Mouse (Mus musculus): ENCODE data around the gene Rars.
"Not testable (repeated sequence)": the region's sequence is repeated elsewhere in the genome, so short reads cannot be mapped to it uniquely, and the experiment has no call there.

Rars gene

GRCm38 (mm10) chr11:35834022-35834760 is at the start of gene Rars:
TSS of gene Rars (minus strand) at chr11:35834506.
- peak; percentile 96 for DNase-seq (ENCODE audit: low read depth, low spot score)

GRCm38 (mm10) chr11:35882777-35883176 is 48.5 kb upstream of the Rars start:
- DNase-seq (ENCODE audit: low read depth, low spot score), result no peak

- DNase-seq (ENCODE audit: low read depth, low spot score), result no peak
These were observed 44.2 kb upstream of the Rars start for GRCm38 (mm10) chr11:35878559-35878897.

- DNase-seq (ENCODE audit: low read depth, low spot score), result no peak
These were observed 43.6 kb upstream of the Rars start for GRCm38 (mm10) chr11:35877651-35878558.

- no peak for DNase-seq (ENCODE audit: low read depth, low spot score)
These were observed 39.4 kb upstream of the Rars start for GRCm38 (mm10) chr11:35873624-35874244.

- DNase-seq (ENCODE audit: low read depth, low spot score), result no peak
These were observed 36.7 kb upstream of the Rars start for GRCm38 (mm10) chr11:35870961-35871360.

GRCm38 (mm10) chr11:35866140-35866539 is 31.8 kb upstream of the Rars start:
- DNase-seq (ENCODE audit: low read depth, low spot score), result no peak

- DNase-seq (ENCODE audit: low read depth, low spot score), result no peak
These were observed 30.8 kb upstream of the Rars start for GRCm38 (mm10) chr11:35864981-35865604.

- DNase-seq (ENCODE audit: low read depth, low spot score), result no peak
These were observed 29.3 kb upstream of the Rars start for GRCm38 (mm10) chr11:35863653-35864052.

- no peak for DNase-seq (ENCODE audit: low read depth, low spot score)
These were observed 23.2 kb upstream of the Rars start for GRCm38 (mm10) chr11:35857395-35858067.

GRCm38 (mm10) chr11:35856359-35857040 is 22.2 kb upstream of the Rars start:
- no peak for DNase-seq (ENCODE audit: low read depth, low spot score)

GRCm38 (mm10) chr11:35855567-35855966 is 21.3 kb upstream of the Rars start:
- DNase-seq (ENCODE audit: low read depth, low spot score), result no peak

GRCm38 (mm10) chr11:35854941-35855340 is 20.6 kb upstream of the Rars start:
- DNase-seq (ENCODE audit: low read depth, low spot score), result no peak

- no peak for DNase-seq (ENCODE audit: low read depth, low spot score)
These were observed 19.3 kb upstream of the Rars start for GRCm38 (mm10) chr11:35853651-35854050.

- DNase-seq (ENCODE audit: low read depth, low spot score), result peak; percentile 72
These were observed 18.4 kb upstream of the Rars start for GRCm38 (mm10) chr11:35852731-35853130.

GRCm38 (mm10) chr11:35844299-35844698 is 10.0 kb upstream of the Rars start:
- DNase-seq (ENCODE audit: low read depth, low spot score), result no peak

- DNase-seq (ENCODE audit: low read depth, low spot score), result peak; percentile 47
These were observed 8.3 kb upstream of the Rars start for GRCm38 (mm10) chr11:35842560-35842959.

GRCm38 (mm10) chr11:35841738-35842325 is 7.5 kb upstream of the Rars start:
- DNase-seq (ENCODE audit: low read depth, low spot score), result peak; percentile 47

- not testable (repeated sequence) for DNase-seq (ENCODE audit: low read depth, low spot score)
These were observed 6.5 kb upstream of the Rars start for GRCm38 (mm10) chr11:35840806-35841205.

GRCm38 (mm10) chr11:35840282-35840681 is 6.0 kb upstream of the Rars start:
- DNase-seq (ENCODE audit: low read depth, low spot score), result peak; percentile 59

Measured in CD4-positive, CD25-positive, alpha-beta regulatory T cell, adult 2 months (primary cell).